Mouse (Mus musculus) forebrain, embryonic 13.5 days (tissue): ENCODE measurements at regions not wholly inside any gene's neighbourhood (a gene's known extent, or its start where the extent isn't known, plus 50 kb on each side); places are given as distances from the start of the nearest gene placed in this dataset.

Experiments
- ATAC-seq: fragments of 200-750 bp; cut with Nextera tagmentation; 2 replicates; pipeline ENCODE4 v1.8.0; 2017
- H3K27ac ChIP-seq: fragments of 300-500 bp; sonication (generic); 2 replicates; pipeline ENCODE4 v1.5.1; 2015; ENCODE audit warnings: inconsistent platforms, mild to moderate bottlenecking, moderate library complexity
- H3K27me3 ChIP-seq: fragments of 300-500 bp; sonication (generic); 2 replicates; pipeline ENCODE4 v1.6.1; 2015; ENCODE audit warnings: mild to moderate bottlenecking, inconsistent platforms
- H3K36me3 ChIP-seq: fragments of 300-500 bp; sonication (generic); 2 replicates; pipeline ENCODE4 v1.6.1; 2015; ENCODE audit warnings: mild to moderate bottlenecking, inconsistent platforms; ENCODE audit not compliant: poor library complexity, severe bottlenecking
- H3K4me1 ChIP-seq: fragments of 300-500 bp; sonication (generic); 2 replicates; pipeline ENCODE4 v1.6.1; 2015; ENCODE audit warnings: inconsistent platforms
- H3K4me2 ChIP-seq: fragments of 300-500 bp; sonication (generic); 2 replicates; pipeline ENCODE4 v1.6.1; 2015; ENCODE audit warnings: inconsistent platforms, mild to moderate bottlenecking, moderate library complexity
- H3K4me3 ChIP-seq: fragments of 300-500 bp; sonication (generic); 2 replicates; pipeline ENCODE4 v1.5.1; 2015; ENCODE audit warnings: mild to moderate bottlenecking, inconsistent platforms
- H3K9ac ChIP-seq: fragments of 300-500 bp; sonication (generic); 2 replicates; pipeline ENCODE4 v1.6.1; 2015; ENCODE audit warnings: mild to moderate bottlenecking, inconsistent platforms
- H3K9me3 ChIP-seq: fragments of 300-500 bp; sonication (generic); replicated peaks from 2 replicates; pipeline ENCODE4 v1.6.1; 2016; ENCODE audit warnings: inconsistent platforms
- WGBS: fragments of 180-500 bp; shearing (Covaris S2); methylation state at CpG from one replicate; pipeline ENCODE4 v1.1.7; 2015; 5-methylcytosine and 5-hydroxymethylcytosine counted together

DNA sequence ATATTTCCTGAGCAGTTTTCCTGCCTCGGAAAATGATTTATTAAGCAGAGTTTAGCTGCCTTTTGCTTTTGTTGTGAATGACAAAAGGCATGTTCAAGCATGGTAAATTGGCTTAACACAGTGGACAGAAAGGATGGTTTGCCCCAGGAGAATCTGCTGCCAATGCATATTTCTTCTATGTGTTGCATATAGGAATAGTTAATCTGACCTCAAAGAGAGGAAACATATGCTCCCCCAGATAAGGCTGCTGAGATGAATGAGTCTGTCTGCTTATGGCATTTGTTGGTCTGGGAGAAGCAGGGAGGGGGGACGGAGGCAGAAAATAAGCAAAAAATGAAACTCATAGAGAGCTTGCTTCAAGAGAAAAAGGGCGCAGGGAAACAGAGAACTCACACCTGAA, 638.9 kb downstream of the Stpg2 start:
- no peak for ATAC-seq
- H3K4me2 ChIP-seq: no peak overlapping the region
- no peaks in the 10 kb centered on the region for H3K4me1 ChIP-seq
- 67% methylated on average over 3 of the region's 3 CpGs for WGBS
- H3K27me3 ChIP-seq: no peaks in the 10 kb centered on the region
- no peak overlapping the region for H3K4me3 ChIP-seq
- no peaks in the 10 kb centered on the region for H3K36me3 ChIP-seq
- H3K27ac ChIP-seq: no peak overlapping the region
- H3K9ac ChIP-seq: no peak overlapping the region
- H3K9me3 ChIP-seq: no peaks in the 10 kb centered on the region

DNA sequence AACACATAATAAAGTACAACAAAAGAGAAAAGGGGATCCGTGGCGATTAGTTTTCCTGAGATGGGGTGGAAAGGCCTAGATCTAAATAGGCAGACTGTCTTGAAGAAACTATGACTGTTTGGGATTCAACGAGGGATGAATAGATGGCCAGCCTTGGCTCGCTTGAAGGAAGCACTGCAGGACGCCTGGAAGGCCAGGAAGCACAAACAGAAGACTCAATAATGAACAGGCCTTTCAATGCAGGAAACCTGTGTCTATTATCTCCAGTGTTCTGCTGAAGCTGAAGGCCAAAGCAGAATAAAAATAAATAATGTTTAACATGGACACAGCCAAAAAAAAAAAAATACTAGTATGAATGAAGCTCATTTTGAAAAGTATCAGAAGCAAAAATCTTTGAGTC, 642.3 kb downstream of the Stpg2 start:
- no peaks in the 10 kb centered on the region for H3K9me3 ChIP-seq
- no peak overlapping the region for H3K9ac ChIP-seq
- 22% methylated on average over 5 of the region's 5 CpGs for WGBS
- no peak overlapping the region for H3K4me3 ChIP-seq
- H3K36me3 ChIP-seq: no peaks in the 10 kb centered on the region
- no peak overlapping the region for H3K27ac ChIP-seq
- no peak for ATAC-seq
- no peaks in the 10 kb centered on the region for H3K27me3 ChIP-seq
- no peaks in the 10 kb centered on the region for H3K4me1 ChIP-seq
- H3K4me2 ChIP-seq: no peak overlapping the region

DNA sequence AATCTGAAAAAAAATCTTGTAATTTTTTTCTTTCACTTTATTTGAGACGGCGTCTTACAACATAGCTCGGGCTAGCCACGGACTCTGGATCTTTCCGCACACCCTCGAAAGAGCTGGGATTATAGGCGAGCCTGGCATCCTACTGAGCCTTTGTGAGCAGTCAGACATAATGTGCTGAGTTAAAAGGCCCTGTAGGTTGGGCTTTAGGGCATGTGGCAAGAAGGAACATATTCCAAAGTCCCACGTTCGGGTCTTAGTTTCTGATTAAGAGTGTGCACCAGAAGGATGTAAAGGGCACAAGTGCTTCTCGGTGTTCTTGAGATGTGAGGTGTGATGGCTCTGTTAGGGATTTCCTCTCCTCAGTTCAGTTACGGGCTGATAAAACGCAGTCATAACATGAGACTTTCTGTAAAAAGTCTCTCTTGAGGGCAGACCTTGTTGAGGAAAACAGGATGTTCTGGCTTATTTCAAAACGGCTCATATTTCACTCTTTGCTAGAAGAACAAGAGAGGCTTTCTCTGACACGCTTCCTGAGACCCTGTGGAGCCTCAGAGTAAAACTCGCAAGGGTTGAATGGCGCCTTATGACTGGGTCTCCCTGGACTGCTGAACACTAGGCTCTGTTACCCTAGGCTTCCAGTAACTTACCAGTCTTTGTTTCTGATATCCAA, 654.6 kb downstream of the Stpg2 start:
- WGBS: 51% methylated on average over 16 of the region's 16 CpGs
- Histone ChIP-seq H3K27ac (no peak overlapping the region), H3K4me3 (no peak overlapping the region), H3K9ac (no peak overlapping the region), H3K36me3 (no peaks in the 10 kb centered on the region), H3K27me3 (no peaks in the 10 kb centered on the region), H3K4me2 (no peak overlapping the region; the same call in 1 of the 2 replicates), H3K9me3 (no peaks in the 10 kb centered on the region), H3K4me1 (peaks cover 19% of the 10 kb centered on the region)
- ATAC-seq: no peak

DNA sequence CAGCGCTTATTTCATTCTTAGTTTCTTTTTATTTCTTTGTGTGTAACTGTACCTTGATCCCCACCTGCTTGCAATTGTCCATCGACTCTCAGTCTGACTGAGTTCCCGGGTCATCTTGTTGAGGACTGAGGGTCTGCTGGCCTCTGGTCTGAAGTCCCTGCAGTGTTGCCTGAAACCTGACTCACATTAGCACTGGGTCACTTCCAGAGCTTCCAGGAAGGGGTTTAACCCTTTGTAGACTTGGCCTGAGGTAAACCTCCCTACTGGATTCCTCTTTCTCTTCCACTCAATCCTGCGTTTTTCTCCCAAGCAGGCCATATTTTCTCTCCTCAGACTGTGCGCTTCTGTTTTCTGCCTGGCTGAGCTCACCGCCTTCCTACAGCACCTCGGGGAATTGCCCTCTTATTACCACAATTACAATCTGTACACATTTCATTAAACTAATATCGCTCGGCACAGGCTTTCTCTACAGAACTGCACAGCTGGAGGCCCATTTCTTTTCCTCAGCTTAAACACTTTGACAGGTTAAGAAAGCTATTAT, 655.4 kb downstream of the Stpg2 start:
- Histone ChIP-seq H3K4me3 (no peak overlapping the region), H3K9ac (no peak overlapping the region), H3K4me2 (peak overlapping the region; percentile 21), H3K36me3 (no peaks in the 10 kb centered on the region), H3K9me3 (no peaks in the 10 kb centered on the region), H3K27ac (no peak overlapping the region), H3K4me1 (peaks cover 19% of the 10 kb centered on the region), H3K27me3 (no peaks in the 10 kb centered on the region)
- 16% methylated on average over 9 of the region's 9 CpGs for whole genome bisulfite sequencing
- peak; percentile 74 for ATAC-seq

DNA sequence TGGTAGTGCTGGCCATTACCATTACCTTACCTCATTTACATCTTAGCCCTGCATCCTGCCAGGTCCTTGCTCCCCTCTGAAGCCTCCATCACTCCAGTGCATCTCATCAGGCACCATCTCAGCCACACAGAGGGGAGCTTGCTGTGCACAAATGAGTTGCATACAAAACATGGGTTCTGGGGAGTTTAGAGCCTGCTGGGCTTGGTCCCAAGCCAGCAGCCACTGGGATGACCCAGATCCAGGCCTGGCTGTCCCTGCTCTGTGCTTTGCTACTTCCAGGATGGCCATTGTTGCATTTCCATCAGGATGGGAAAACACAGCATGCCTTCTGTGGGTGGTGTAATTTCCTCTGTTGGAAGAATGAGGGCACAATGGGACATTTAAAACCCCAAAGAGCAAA, 660.8 kb downstream of the Stpg2 start:
- H3K9ac ChIP-seq: no peak overlapping the region
- peak; percentile 73; the same call in 1 of the 2 replicates for ATAC-seq
- H3K4me2 ChIP-seq: no peak overlapping the region
- no peak overlapping the region for H3K27ac ChIP-seq
- no peaks in the 10 kb centered on the region for H3K27me3 ChIP-seq
- H3K4me3 ChIP-seq: no peak overlapping the region
- no peaks in the 10 kb centered on the region for H3K9me3 ChIP-seq
- H3K36me3 ChIP-seq: no peaks in the 10 kb centered on the region
- peaks cover 10% of the 10 kb centered on the region for H3K4me1 ChIP-seq

GRCm38 (mm10) chr3:139867030-139867429, 661.5 kb downstream of the Stpg2 start:
- H3K9me3 ChIP-seq: no peaks in the 10 kb centered on the region
- H3K4me3 ChIP-seq: no peak overlapping the region
- peaks cover 6% of the 10 kb centered on the region; the same call in 1 of the 2 replicates for H3K4me1 ChIP-seq
- ATAC-seq: 0 out of 2 replicates have a peak, but pooled peaks have one; percentile 33
- no peak overlapping the region for H3K27ac ChIP-seq
- no peak overlapping the region for H3K4me2 ChIP-seq
- H3K27me3 ChIP-seq: no peaks in the 10 kb centered on the region
- WGBS: 78% methylated on average over 4 of the region's 4 CpGs
- H3K9ac ChIP-seq: no peak overlapping the region
- no peaks in the 10 kb centered on the region for H3K36me3 ChIP-seq

DNA sequence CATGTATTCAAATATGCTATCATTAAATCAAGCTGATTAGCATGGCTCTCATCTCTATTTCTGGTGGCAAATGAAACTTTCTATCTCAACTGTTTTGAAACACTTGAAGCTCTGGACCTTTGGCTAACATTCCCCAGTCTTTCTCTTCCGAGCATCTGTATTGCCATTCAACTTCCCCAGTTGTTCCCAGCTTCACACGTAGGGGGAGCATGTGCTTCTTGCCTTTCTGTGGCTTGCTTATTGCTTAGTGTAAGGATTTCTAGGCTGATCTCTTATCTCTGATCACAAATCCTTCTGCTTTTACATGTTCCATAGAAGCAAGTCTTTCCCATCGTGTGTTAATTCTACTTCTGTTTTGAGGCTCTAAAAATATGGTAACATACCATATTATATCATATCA, 662.0 kb downstream of the Stpg2 start:
- Histone ChIP-seq H3K4me1 (peaks cover 6% of the 10 kb centered on the region; the same call in 1 of the 2 replicates), H3K4me2 (no peak overlapping the region), H3K9me3 (no peaks in the 10 kb centered on the region), H3K27me3 (no peaks in the 10 kb centered on the region), H3K9ac (no peak overlapping the region), H3K36me3 (no peaks in the 10 kb centered on the region), H3K27ac (no peak overlapping the region), H3K4me3 (no peak overlapping the region)
- 77% methylated on average over 3 of the region's 3 CpGs for WGBS
- ATAC-seq: no peak

DNA sequence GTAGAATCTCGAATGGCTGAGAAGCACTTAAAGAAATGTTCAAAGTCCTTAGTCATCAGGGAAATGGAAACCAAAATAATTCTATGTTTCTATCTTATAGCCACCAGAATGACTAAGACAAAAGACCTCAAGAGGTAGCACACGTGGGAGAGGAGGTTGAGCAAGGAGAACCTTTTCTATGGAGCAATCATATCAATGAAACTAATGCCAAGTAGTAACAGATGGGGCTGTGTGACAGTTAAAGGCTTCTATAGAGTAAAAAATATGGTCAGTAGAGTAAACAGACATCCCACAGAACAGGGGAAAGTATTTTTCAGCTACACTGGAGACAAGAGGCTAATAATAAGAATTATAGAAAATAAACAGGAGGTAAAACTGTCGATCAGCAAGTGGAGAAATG, 664.3 kb downstream of the Stpg2 start:
- Histone ChIP-seq H3K27me3 (no peaks in the 10 kb centered on the region), H3K9me3 (no peaks in the 10 kb centered on the region), H3K36me3 (no peaks in the 10 kb centered on the region), H3K9ac (no peak overlapping the region), H3K27ac (no peak overlapping the region), H3K4me1 (peaks cover 6% of the 10 kb centered on the region; the same call in 1 of the 2 replicates), H3K4me3 (no peak overlapping the region), H3K4me2 (no peak overlapping the region)
- WGBS: 82% methylated on average over 3 of the region's 3 CpGs
- ATAC-seq: no peak

- WGBS: 14% methylated on average over 14 of the region's 14 CpGs
- H3K9ac ChIP-seq: no peak overlapping the region
- no peaks in the 10 kb centered on the region for H3K9me3 ChIP-seq
- ATAC-seq: peak; percentile 95
- peaks cover 21% of the 10 kb centered on the region for H3K4me1 ChIP-seq
- no peaks in the 10 kb centered on the region for H3K36me3 ChIP-seq
- peak overlapping the region; percentile 40 for H3K4me2 ChIP-seq
- H3K27ac ChIP-seq: peak overlapping the region; percentile 63
- no peak overlapping the region for H3K4me3 ChIP-seq
- H3K27me3 ChIP-seq: no peaks in the 10 kb centered on the region
Measured at GRCm38 (mm10) chr3:139885942-139886860, 680.7 kb downstream of the Stpg2 start.

- Histone ChIP-seq H3K9me3 (no peaks in the 10 kb centered on the region), H3K36me3 (no peaks in the 10 kb centered on the region), H3K9ac (no peak overlapping the region), H3K4me1 (peaks cover 21% of the 10 kb centered on the region), H3K4me3 (no peak overlapping the region), H3K27me3 (no peaks in the 10 kb centered on the region), H3K27ac (no peak overlapping the region; the same call in 1 of the 2 replicates), H3K4me2 (no peak overlapping the region)
- ATAC-seq: peak; percentile 17; the same call in 1 of the 2 replicates
- 62% methylated on average over 5 of the region's 5 CpGs for WGBS
Measured at GRCm38 (mm10) chr3:139887265-139887664, 681.8 kb downstream of the Stpg2 start.

DNA sequence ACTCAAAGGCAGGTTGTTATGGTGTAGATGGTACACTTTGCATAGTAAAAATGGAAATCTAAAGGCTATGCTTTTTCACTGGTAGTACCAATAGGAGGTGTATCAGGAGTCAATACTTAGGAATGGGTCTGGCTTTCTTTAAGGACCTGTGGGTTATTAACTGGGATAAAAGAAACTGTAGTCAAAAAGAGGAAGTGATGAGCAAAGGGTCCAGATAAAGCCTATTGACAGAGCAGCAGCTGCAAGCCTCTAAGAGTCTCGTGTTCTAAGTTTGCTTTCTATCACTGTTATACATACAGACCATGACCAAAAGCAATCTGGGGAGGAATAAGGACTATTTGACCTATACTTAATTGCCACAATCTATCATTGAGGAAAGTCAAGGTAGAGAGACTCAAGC, 683.0 kb downstream of the Stpg2 start:
- no peaks in the 10 kb centered on the region for H3K27me3 ChIP-seq
- no peaks in the 10 kb centered on the region for H3K9me3 ChIP-seq
- 77% methylated on average over 1 of the region's 1 CpGs for WGBS
- H3K4me3 ChIP-seq: no peak overlapping the region
- no peak for ATAC-seq
- H3K36me3 ChIP-seq: no peaks in the 10 kb centered on the region
- no peak overlapping the region for H3K9ac ChIP-seq
- no peak overlapping the region for H3K4me2 ChIP-seq
- H3K27ac ChIP-seq: no peak overlapping the region
- H3K4me1 ChIP-seq: peaks cover 21% of the 10 kb centered on the region

DNA sequence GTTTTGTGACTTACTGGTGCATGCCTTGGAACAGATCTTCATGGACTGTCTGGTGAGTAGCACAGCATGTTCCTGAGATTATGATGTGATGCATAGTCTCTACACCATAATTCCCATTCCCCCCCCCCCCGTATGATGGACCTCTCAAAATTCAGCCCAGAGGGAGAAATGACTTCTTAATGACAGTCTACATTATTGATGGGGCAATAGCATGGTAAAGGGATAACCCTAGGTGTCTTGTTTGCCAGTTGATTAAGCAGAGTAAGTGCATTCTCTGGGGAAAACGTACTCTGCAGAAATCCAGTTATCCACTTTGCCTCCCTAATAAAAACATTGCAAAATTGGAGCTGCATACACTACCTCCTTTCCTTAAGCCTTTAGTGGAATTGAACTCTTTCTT, 684.7 kb downstream of the Stpg2 start:
- Histone ChIP-seq H3K27me3 (no peaks in the 10 kb centered on the region), H3K4me1 (peaks cover 20% of the 10 kb centered on the region), H3K27ac (no peak overlapping the region), H3K36me3 (no peaks in the 10 kb centered on the region), H3K9ac (no peak overlapping the region), H3K4me3 (no peak overlapping the region), H3K4me2 (no peak overlapping the region), H3K9me3 (no peaks in the 10 kb centered on the region)
- 87% methylated on average over 2 of the region's 2 CpGs for WGBS
- ATAC-seq: no peak
